Mouse (Mus musculus): ENCODE data around the gene Mettl23.
A peak's percentile ranks its signal among the peaks of the same experiment; 100 is the strongest.
"Not testable (repeated sequence)": the region's sequence is repeated elsewhere in the genome, so short reads cannot be mapped to it uniquely, and the experiment has no call there.

Gene Mettl23

GRCm38 (mm10) chr11:116848086-116848876 lies 5.2 kb downstream of the Mettl23 start:
- no peak for DNase-seq

- DNase-seq: not testable (repeated sequence)
Observed at GRCm38 (mm10) chr11:116848877-116849178, 5.8 kb downstream of the Mettl23 start.

GRCm38 (mm10) chr11:116849587-116849986 lies 6.5 kb downstream of the Mettl23 start:
- no peak for DNase-seq

- no peak for DNase-seq
Observed at GRCm38 (mm10) chr11:116850085-116850484, 7.0 kb downstream of the Mettl23 start.

- peak; percentile 45 for DNase-seq
Observed at GRCm38 (mm10) chr11:116850833-116851477, 7.9 kb downstream of the Mettl23 start.

GRCm38 (mm10) chr11:116851576-116852290 lies 8.7 kb downstream of the Mettl23 start:
- DNase-seq: peak; percentile 63

GRCm38 (mm10) chr11:116852291-116852890 lies 9.3 kb downstream of the Mettl23 start, which contains the start of gene Mfsd11:
Gene Mfsd11 (plus strand): TSS chr11:116852440.
- peak; percentile 72 for DNase-seq

GRCm38 (mm10) chr11:116852891-116853511 lies 9.9 kb downstream of the Mettl23 start, which contains the start of gene Srsf2:
Gene Srsf2 (minus strand): TSS chr11:116853094.
- DNase-seq: peak; percentile 96

- peak; percentile 98 for DNase-seq
Observed at GRCm38 (mm10) chr11:116853512-116853928, 10.4 kb downstream of the Mettl23 start.

GRCm38 (mm10) chr11:116854279-116854678 lies 11.2 kb downstream of the Mettl23 start:
- DNase-seq: no peak

GRCm38 (mm10) chr11:116857183-116857850 lies 14.2 kb downstream of the Mettl23 start:
- no peak for DNase-seq

GRCm38 (mm10) chr11:116864444-116864843 lies 21.4 kb downstream of the Mettl23 start:
- no peak for DNase-seq

GRCm38 (mm10) chr11:116865945-116866585 lies 23.0 kb downstream of the Mettl23 start:
- DNase-seq: no peak

GRCm38 (mm10) chr11:116868129-116868528 lies 25.1 kb downstream of the Mettl23 start:
- DNase-seq: no peak

- no peak for DNase-seq
Observed at GRCm38 (mm10) chr11:116869223-116869622, 26.1 kb downstream of the Mettl23 start.

- no peak for DNase-seq
Observed at GRCm38 (mm10) chr11:116869641-116870040, 26.6 kb downstream of the Mettl23 start.

GRCm38 (mm10) chr11:116871538-116871937 lies 28.5 kb downstream of the Mettl23 start:
- DNase-seq: no peak

GRCm38 (mm10) chr11:116873987-116874386 lies 30.9 kb downstream of the Mettl23 start:
- no peak for DNase-seq

GRCm38 (mm10) chr11:116878454-116878853 lies 35.4 kb downstream of the Mettl23 start:
- no peak for DNase-seq

GRCm38 (mm10) chr11:116880839-116881238 lies 37.8 kb downstream of the Mettl23 start:
- DNase-seq: no peak

GRCm38 (mm10) chr11:116881440-116881839 lies 38.4 kb downstream of the Mettl23 start:
- no peak for DNase-seq

GRCm38 (mm10) chr11:116882446-116882845 lies 39.4 kb downstream of the Mettl23 start:
- no peak for DNase-seq

All from cerebellum, adult 9-10 months (tissue).